Mouse (Mus musculus) liver, adult 2 months (tissue): Measurements from ENCODE around the gene Abcf3.

Experiments used
- CTCF ChIP-seq: fragments of 200-500 bp; IDR thresholded peaks from 2 replicates; pipeline ENCODE4 v1.5.1; 2011; ENCODE audit warnings: low read depth, low read length, control low read depth
- POLR2A ChIP-seq: fragments of 200-500 bp; IDR thresholded peaks from 2 replicates; pipeline ENCODE4 v1.6.1; 2011; ENCODE audit warnings: low read length, control low read depth; ENCODE audit not compliant: insufficient read depth; ENCODE audit errors: extremely low read depth

- no peak for TF ChIP-seq POLR2A
- TF ChIP-seq CTCF = no peak
These were observed 9.0 kb downstream of the Abcf3 start for GRCm38 (mm10) chr16:20557381-20557780.
